Mouse (Mus musculus): ENCODE results near the gene Hspbap1.

Hspbap1 gene

DNA sequence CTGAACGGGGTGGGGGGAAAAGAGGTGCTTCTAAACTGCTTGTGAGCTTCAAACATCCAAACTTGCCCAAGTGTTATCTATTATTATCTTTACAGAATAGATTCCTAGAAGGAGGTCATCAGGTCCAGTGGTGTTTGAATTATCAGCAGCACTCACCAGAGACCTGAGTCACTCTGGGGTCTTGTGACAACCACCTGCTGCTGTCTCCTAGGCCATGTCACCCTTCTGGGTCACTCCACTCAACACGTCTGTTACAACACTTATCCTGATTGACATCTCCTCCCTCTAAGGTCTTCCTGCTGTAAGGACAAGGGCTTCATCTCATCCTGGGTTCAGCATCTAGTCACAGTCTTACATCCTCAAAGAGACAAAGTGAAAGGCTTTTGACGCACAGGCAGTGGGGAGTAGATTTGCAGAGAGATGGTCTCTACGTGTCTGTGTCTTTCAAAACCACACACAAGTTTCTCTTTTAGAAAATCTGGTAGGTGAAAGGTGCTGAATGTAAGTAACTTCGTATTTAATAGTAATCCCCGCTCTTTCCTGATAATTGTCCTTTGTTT lies 21.9 kb downstream of the Hspbap1 start:
- no peak for DNase-seq (ENCODE audit: low spot score in 2 of 2)

DNA sequence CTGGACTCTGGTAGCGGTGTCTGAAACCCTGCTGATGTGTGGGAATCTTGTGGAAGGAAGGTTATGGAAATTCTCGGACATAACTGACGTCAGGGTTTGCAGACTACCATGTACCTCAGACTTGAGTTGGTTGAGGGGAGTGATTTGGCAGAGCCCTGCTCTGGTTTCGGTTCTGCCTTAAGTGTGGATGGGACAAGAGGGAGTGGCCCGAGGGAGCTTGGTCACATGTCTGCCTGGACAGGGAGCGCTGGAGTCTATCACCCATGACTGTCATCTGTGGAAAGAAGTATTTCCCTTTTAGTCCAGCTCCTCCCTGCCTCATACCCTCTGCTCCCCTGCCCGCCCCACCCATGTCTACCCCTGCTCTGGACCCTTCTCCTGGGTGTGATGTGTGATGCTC lies 32.0 kb downstream of the Hspbap1 start:
- DNase-seq (ENCODE audit: low spot score in 2 of 2) = no peak

DNA sequence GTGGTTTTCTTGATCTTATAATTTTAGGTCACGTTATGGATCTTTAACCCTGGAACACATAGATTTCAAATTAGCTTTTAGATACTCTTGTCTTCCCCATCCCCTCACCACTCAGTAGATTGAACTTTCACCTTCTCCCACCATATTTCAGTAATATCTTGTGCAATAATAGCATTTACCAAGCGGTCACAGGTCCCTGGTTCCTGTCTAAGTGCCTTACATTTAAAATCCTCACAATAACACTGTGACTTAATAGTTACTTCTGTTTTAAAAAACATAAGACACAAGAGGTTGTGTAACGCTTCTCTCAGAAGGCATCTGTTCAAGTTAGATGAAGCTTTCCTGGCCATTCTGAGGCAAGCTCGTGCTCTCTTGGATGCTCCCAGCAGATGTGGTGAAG lies 33.5 kb downstream of the Hspbap1 start:
- DNase-seq (ENCODE audit: low spot score in 2 of 2) = no peak

DNA sequence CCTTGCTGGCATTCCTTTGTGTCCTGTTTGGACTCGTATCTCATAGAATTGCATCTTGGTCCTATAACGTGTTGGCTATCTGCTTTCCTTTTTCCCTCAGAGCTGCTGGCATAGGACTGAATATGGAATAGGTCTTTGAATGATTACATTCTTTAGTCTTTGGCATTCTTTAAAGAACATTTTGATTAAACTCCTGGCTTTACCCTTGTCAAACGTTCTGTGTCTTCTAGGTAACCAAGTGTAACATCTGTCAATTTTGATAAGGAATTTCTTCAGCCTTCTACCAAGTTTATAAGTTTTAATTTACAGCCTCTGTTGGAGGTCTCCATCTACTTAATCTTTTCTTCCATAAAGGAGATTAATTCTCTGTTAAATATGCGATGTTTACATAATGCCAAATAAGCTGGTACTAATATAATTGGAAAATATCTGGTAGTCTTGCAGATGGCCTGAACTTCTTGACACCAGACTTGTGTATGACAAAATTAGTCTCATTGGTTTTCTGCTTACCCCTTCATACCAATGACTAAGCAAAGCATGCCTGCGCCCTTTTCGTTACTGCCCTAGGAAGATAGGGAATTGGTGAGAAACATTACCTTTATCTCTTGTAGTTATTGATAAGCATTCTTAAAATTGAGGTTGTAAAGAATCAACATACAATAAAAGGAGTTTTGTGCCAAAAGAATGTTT lies 36.9 kb downstream of the Hspbap1 start:
- DNase-seq (ENCODE audit: low spot score in 2 of 2) = no peak

DNA sequence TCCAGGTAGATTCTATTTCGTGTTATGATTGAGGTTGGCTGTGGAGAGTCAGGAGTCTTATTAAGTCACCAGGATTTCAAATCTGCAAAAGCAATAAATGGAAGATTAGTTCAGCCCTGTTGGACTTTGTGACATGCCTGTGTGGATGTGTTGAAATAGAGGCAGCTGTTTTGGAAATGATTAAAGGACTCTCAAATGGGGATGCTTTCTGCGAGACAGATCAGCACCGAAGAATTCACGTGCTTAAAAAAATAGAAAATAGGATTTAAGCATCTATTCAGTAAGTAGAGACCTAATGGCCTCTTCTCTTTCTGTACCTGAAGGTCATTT lies 37.5 kb downstream of the Hspbap1 start:
- DNase-seq (ENCODE audit: low spot score in 2 of 2) = no peak

DNA sequence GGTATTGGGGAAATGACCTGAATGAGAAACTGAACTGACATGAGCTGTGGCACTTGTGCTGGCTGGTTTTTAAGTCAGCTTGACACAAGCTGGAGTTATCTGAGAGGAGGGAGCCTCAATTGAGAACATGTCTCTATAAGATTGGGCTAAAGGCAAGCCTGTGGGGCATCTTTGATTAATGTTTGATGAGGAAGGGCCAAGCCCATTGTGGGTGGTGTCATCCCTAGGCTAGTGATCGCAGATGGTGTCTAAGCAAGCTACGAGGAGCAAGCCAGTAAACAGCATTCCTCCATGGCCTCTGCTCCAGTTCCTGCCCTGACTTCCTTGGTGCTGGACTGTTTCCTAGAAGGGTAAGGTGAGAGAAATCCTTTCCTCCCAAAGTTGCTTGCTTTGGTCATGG lies 38.7 kb downstream of the Hspbap1 start:
- DNase-seq (ENCODE audit: low spot score in 2 of 2) = no peak

DNA sequence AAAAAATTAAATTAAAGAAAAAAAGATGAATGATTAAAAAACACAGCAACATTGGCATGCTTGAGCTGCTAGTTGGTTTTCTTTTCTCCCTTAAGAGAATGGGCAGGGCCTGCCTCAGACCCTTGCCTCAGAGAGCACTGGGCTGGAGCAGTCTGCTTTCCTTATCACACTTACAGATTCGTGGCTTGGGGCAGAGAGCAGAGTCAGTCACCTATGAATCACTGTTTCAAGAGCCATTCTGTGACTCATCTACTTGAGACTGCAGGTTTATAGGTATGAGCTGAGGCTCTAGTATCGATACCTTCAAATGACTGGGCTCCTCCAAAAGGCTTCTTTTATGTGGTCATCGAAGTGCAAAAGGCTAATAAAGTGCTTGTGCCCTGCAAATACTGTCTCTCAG lies 42.9 kb downstream of the Hspbap1 start:
- no peak for DNase-seq (ENCODE audit: low spot score in 2 of 2)

DNA sequence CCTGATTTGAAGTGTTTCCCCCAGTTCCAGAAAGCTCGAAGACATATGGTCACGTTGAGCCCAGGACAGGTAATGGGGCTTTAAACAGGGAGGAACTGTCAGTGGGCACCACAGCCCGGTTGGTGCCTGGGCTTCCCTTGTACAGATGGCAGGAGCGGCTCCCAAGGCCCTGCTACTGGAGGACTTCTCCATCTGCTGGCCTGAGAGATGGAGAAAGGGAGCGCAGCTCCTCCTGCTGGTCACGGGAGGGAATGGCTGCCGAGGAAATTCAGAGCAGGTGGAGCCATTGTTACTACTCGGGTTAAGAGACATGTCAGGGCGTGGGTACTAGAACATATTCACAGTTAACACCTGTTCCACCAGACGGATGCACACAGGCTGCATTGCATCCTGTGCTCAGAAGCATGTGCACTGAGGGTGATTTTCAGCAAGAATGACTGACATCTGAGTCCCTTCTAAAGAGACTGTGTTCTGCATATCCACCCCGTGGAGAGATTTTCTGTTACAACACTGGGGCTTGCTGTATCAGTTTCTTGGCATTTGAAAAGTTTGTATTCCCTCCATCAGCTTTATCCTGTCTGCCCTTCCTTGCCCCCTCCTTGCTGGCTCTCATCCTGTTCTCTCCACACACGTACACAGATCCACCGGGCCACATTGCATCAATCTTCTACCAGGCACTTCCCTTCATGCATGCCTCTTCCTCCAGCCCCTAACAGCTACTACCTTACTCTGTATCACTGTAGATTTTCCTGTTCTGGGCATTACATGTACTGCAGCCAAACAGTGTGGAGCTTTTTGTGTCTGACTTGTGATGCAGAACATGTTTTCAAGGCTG lies 47.3 kb downstream of the Hspbap1 start:
- peak; percentile 82 to 87 for DNase-seq (ENCODE audit: low spot score in 2 of 2)

DNA sequence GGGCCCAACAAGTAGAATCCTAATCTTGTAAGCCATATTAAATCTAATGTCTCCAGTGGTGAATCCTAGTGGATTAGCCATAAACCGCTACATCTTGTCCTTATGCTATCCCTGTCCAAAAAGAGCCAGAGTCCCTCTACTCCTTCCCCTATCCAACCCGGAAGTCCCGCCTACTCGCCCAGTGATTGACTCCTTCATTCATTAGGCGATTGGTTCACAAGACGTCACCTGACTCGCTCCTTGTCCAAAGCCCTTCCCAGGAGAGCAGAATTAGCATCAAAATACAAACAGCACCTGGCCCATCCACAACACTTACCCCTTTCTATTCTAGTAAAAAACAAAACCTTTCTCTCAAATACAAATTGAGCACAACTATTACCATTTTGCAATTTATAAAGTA lies 59.8 kb downstream of the Hspbap1 start:
- peak; percentile 35 to 39 for DNase-seq (ENCODE audit: low spot score in 2 of 2)

DNA sequence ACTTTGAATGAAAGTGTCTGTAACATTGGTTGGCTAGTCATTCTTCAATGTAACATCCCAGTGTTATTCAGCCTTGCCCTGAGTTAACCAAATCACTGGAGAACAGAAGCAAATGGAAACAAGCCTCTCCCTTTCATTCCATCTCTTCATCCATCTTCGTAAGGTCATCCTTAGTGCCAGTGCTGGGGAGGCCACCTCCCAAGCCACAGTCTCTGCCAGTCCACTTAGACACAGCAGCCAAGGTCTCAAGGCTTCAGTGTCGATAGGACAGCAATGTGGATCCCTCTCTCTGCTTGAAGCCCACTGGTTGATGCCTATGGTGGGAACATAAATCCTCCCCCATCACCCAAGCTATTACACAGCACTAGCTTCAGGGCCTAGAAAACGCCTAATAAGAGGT lies 62.8 kb downstream of the Hspbap1 start:
- DNase-seq (ENCODE audit: low spot score in 2 of 2) = no peak

DNA sequence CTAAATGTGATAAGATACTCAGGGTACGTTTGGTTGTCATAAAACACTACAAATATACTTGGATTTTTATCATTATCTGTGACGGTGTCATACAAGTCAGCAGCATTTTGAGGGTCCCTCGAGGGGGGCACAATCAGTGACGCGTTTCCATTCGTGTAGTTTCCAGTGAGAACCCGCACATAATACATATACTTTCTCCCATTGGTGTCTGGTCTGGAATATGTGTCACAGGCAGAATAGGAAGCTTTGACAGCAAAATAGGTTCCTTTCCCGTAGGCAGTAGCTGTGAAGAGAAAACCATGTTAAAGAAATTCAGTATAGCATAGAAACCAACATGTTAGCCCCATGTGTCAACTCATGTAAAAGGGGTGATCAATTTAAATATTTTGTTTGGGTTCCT lies 64.5 kb downstream of the Hspbap1 start:
- DNase-seq (ENCODE audit: low spot score in 2 of 2) = no peak

DNA sequence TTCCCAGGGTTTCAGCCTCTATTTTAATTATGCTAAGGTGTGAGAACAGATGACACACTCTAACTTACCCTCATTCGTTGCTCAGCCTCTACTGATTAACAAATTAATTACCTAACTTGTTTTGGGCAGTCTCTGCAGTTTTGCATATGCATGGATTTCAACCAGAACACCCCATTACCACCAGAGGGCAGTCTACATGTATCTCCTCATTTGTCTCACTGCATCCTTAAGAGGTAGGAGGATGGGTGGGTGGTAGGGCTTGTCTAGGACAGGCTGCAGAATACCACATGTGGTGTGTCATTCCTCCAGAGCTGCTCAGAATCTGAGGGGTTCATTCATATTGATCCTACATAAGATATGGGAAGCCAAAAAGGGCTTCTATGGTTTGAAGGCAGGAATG lies 69.5 kb downstream of the Hspbap1 start:
- DNase-seq (ENCODE audit: low spot score in 2 of 2) = no peak

DNA sequence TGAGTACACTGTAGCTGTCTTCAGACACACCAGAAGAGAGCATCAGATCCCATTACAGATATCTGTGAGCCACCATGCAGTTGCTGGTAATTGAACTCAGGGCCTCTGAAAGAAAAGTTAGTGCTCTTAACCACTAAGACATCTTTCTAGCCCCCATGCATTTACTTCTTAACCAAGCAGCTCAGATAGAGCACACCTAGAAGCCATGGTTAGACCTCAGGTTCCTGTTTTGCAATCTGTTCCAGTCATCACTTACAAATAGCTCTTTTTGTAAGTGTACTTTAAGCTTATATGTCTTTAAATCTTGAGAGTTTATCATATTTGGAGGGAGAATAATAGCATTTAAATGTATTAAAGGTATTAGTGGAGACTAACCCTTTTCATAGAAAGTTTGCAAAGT lies 77.0 kb downstream of the Hspbap1 start:
- no peak for DNase-seq (ENCODE audit: low spot score in 2 of 2)

DNA sequence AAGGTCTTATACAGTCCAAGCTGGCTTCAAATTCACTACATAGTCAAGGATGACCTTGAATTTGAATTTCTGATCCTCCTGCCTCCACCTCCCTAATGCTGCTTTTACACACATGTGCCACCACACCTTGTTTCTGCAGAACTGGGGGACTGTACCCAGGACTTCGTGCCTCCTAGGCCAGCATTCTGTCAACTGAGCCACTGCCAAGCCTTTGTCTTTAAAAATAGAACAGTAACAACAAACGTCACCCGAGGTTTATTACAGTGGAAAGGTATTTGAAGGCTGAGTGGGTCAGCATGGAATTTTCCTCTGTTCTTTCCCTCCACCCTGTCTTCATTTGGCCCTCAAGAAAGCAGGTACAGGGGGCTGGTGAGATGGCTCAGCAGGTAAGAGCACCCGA lies 85.7 kb downstream of the Hspbap1 start:
- no peak for DNase-seq (ENCODE audit: low spot score in 2 of 2)

DNA sequence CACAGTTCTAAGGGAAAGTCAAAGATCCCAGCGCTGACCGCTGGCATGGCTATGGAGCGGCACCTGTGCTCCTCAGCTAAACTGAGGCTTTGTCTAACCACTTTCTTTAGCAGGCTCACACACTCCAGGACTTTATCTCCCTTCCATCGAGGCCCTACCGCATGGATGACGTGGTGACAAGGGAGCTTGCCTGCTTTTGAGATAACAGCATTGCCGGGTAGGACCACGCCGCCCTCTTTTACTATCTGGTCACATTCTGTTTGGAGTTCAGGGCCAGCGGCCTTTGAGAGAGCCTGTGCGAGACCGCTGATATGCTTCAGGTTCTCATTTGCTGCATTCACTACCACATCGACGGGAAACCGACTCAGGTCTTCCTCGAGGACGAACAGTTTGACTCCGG lies 86.6 kb downstream of the Hspbap1 start:
- no peak for DNase-seq (ENCODE audit: low spot score in 2 of 2)

DNA sequence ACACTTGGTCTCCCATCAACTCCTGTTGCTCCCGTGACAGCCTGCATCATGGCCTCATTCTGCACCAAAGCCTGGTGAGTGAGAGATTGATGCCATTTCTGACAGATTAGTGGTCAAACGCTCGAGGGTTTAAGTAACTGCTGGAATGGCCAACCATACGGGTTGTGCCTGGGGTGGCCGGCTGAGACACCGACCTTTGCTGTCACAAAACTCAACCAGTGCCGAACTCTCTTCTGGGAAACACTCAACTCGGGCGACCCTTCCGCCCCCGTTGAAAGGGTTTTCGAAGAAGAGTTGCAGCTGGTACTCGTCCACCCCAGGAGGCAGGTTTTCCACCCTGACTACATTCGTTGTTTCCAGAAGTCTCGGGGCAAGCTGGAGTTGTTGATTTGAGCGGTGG lies 90.1 kb downstream of the Hspbap1 start:
- no peak for DNase-seq (ENCODE audit: low spot score in 2 of 2)

DNA sequence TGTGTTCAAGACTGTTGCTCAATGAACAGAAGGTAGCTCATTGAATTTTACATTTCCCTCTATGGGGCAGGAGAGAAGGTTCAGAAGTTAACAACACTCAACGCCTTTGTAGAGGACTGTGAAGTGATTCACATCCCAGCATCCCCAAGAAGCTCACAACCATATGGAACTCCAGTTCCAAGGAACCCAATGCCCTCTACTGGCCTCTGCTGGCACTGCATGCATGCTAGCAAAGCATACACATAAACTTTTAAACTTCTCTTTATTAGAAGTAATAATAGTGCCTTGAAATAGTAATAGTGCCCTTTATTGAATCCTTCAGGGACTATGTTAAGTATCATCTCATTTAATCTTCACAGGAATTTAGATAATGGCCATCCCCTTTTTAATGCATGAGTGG lies 91.9 kb downstream of the Hspbap1 start:
- DNase-seq (ENCODE audit: low spot score in 2 of 2) = no peak

DNA sequence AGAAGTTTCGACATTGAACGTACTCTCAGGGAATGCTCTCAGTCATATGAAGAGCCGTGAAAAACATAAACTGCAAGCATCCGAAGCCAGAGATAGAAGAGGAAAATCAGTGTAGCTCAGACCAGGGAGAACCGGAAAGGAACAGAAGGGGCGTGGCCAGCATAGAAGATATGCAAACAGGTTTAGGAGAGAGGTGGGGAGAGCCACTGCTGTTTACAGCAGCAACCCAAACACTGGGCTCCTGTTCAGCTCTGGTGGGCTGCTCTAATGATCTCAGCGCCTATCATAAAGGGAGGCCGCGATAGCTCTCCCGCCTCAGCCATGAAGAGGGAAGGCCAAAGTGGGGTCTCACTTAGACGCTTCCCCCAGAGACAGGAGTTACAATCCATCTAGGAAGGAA lies 97.6 kb downstream of the Hspbap1 start:
- DNase-seq (ENCODE audit: low spot score in 2 of 2) = no peak

DNA sequence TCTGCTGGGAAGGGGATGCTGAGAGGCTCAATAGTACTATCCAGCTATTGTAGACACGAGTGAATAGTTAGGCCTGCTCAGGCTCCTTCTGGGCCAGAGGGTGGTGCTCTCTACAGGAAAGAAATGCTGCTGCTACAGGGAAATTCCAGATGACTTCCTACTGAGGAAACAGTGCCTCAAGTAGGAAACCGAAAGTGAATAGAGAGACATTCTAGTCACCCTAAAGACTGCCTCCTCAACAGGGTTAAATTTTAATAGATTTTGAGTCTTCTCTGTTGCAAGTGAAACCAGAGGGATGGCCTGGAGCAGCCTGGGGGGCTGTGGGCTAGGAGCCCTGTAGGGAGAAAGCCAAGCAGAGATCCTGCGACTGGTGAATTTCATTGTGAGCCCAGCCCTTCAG lies 99.0 kb downstream of the Hspbap1 start:
- DNase-seq (ENCODE audit: low spot score in 2 of 2) = no peak

DNA sequence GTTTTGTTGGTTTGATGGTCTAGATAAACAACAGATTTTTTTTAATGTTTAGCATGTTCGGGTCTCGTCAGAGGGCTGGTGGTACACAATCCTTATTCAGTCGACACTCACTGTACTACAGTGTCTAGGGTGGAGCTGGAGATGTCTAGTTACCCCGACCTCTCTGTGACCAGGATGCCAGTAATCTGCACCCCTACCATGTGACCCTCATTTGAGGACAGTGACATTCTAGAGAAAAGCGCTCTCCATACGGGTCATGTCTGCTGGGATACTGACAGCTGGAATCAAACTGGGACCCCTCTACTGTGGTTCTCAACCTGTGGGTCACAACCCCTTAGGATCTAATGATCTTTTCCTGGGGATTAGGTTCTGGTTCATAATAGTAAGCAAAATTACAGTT lies 99.5 kb downstream of the Hspbap1 start:
- no peak for DNase-seq (ENCODE audit: low spot score in 2 of 2)

DNA sequence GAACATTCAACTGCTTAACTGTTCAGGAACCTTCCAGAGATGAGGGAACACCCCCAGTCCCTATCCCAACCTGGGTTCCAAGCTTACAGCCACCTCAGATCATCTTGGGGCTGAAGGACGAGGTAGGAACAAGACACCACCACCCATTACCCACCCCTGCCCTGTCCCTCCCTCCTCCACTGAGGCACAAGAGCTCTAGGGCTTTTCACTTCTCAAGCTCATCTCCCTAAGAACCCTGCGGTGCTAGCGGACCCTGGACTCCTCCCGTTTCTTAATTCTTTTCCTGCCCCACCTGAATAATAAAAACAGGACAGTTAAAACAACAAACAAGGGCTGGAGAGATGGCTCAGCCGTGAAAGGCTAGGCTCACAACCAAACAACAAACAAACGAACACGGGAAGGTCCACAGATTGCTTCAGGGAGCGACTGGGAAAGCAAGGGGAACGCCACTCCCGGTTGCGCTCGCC lies 100.4 kb downstream of the Hspbap1 start:
- no peak for DNase-seq (ENCODE audit: low spot score in 2 of 2)

DNA sequence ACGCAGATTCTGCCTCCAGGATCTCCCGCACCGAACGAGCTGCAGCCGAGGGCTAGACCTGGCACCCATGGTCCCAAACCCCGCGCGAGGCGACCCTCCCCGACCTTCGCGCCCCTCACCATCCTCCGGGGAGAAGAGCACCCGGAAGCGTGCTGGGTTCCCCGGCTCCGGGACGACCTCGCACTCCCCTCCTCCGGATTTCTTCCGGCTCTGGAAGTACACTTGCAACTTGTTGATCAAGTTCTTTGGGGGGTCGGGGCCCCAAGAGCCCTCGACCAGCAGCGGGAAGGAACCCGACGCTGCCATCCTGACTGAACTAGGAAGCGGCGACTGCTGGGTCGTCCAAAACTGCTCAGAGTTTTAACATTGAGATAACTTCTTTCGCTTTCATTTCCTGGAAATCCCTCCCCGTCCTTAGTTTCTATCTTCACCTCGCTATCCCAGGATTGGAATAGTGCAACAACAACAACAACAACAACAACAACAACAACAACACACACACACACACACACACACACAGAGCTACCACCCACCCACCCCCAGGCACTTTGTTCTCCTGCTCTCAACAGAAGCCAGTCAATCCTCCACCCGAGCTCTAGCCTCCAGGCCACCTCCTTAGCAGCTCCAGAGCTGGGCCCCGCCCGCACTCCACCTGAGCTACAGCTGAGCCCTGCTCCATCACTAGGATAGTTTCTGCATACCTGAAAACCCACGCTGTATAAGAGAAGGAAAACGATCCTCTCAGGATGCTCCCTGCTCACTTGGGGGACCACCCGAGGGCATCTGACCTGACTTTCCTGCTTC lies 101.1 kb downstream of the Hspbap1 start, which contains the start of gene Parp14:
Gene Parp14 (minus strand): TSS at position 497 of the 804 bp plus-strand sequence.
- peak in 1 of 2 experiments; percentile 36 for DNase-seq (ENCODE audit: low spot score in 2 of 2)
